Mouse (Mus musculus): ENCODE results near the gene Rcn2.

The Rcn2 gene

GRCm38 (mm10) chr9:56097584-56098298 is 56.1 kb downstream of the Rcn2 start:
- DNase-seq = no peak

DNA sequence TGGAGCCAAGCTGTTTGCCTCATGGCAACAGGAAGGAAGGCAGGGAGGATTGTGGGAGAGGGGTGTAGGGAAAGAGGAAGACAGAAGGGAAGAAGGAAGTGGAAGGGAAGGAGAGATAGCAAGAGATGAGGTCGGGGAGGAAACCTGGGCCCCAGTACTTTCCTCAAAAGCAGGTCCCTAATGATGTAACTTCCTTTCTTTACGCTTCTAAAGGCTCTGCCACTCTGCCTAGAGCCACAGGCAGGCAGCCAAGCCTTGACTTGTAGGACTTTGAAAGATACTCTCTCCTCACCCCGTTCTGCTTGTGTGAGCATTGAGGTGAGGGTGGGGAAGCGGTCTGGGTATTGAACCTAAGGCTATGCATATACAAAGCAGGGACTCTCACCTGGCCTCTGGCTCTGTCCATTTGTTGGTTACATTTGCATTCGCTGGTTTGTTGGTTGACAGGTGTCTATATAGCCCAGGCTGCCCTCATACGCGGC is 58.4 kb downstream of the Rcn2 start:
- DNase-seq = no peak

DNA sequence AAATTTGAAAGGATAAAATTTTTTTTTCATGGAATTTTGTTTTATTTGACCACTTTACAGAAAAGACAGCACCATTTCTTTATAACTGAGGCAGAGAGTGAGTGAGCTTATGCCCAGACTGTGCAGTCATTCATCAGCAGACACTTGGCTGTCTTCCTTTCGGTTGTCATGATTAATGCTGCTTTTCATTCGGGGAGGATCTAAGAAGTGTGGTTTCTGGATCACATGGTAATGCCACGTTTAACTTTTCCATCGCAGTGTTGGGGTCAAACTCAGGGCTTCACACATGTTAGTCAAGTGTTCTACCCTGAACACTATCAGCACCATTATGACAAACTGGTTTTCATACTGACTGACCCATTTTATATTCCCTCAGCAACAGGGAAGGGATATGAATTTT is 59.4 kb downstream of the Rcn2 start:
- DNase-seq = no peak

- no peak for DNase-seq
Observed at GRCm38 (mm10) chr9:56104921-56105320, 63.3 kb downstream of the Rcn2 start.

DNA sequence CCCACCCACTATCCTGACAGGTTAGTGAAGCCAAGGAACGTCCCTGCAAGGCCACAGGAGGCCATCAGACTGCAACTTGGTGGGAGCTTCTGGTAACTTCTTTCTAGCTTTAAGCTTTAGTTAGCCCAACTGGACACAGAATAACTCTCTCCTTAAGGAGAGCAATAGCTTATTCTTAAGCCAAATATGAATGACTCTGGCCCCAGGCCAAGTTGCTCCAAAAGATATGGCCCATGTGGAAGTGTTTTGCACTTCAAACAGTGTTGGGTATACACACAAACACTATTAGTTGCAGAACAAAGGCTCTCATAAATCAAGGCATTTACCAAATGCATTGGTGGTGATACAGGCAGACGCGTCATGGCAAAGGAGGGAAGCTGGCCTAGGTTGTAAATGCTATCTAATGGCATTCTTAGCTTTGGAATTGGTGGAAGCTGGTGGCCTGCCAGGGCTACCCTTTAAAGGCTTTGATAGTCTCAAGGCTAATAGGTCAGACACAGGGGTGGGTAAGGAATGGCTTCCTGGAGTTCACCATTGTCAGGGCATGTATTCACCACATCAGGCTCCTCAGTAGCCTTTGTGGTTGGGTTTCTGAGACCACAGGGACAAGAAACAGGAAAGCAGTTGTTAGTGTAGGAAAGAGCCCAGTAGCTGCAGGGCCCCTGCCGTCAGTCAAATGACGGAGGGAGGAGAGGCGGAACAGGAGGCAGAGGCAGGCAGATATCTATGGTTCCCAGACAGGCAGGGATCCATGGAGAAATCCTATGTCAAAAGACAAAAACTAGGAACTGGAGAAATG is 64.8 kb downstream of the Rcn2 start:
- no peak for DNase-seq

DNA sequence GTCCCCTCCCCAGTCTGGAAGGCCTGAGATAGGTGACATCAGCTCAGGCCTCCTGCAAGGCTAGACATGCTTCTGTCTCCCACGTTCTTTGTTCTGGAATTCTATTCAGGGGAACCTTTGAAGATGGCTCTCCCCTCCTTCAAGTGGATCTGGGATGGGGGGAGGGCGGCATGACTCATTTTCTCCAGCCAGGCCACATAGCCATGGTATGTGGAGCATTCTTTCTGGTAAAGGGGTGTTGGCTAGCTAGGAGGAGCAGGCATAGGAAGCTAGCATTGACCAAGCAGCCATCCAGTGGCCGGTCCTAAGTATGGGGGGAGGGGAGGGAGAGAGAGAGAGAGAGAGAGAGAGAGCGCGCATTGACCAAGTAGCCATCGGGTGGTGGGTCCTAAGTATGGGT is 65.9 kb downstream of the Rcn2 start:
- no peak for DNase-seq

DNA sequence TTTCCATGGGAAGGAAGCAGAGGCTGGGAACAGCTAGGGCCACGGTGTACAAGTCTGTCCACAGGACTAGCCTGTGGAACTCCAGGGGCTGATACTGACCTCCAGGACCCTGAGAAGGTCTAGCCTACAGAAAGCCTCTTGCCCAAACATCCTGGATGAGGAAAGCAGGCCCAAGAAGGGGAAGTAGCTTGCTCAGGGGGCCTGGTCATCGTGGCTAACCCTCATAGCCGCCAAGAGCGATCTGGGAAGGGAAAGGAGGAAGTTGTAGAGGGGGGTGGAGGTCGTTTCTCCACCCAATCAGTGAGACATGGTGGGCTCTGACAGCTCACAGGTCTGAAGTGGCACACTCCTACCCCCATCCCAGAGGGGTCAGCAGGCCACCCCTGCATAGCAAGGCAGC is 66.5 kb downstream of the Rcn2 start:
- DNase-seq = peak; percentile 37 to 55

Measured in lung, adult 18-20 months (tissue).